Mouse (Mus musculus): ENCODE results near the gene Mdn1. TPM values are rescaled to one million over a fixed set of nuclear protein-coding genes. Genes with fewer than 3 reads are reported as not detected.

Mdn1 gene
- total RNA-seq, 1 experiment: 143 TPM

- no peak for TF ChIP-seq ZC3H11A (IDR thresholded peaks at IDR 0.05; ENCODE audit: borderline replicate concordance, low read depth, low read length)
- no peak for TF ChIP-seq ZNF384 (IDR thresholded peaks at IDR 0.05; ENCODE audit: low read depth, low read length)
- no peak for TF ChIP-seq HCFC1 (IDR thresholded peaks at IDR 0.05; ENCODE audit: borderline replicate concordance, insufficient read depth, low read length)
- no peak for TF ChIP-seq CHD2 (IDR thresholded peaks at IDR 0.05; ENCODE audit: low read depth, low read length)
- no peak for TF ChIP-seq MAFK (IDR thresholded peaks at IDR 0.05; ENCODE audit: insufficient read depth, low read depth, low read length)
- Histone ChIP-seq H3K9ac (ENCODE audit: insufficient read depth, low read depth, low read length, poor library complexity, severe bottlenecking) (no peak overlapping the region), H3K36me3 (ENCODE audit: control insufficient read depth, insufficient read depth, low read length, poor library complexity, severe bottlenecking) (peaks cover 75% of the 10 kb centered on the region), H3K9me3 (ENCODE audit: control insufficient read depth, insufficient read depth, low read depth, low read length) (no peaks in the 10 kb centered on the region), H3K4me3 (ENCODE audit: insufficient read depth in 1 of 2, low read depth in 1 of 2, low read length in 2 of 2, poor library complexity in 1 of 2, severe bottlenecking in 1 of 2) (no peak overlapping the region), H3K27ac (ENCODE audit: insufficient read depth, low read depth, low read length, poor library complexity, severe bottlenecking) (no peak overlapping the region), H3K4me1 (ENCODE audit: control insufficient read depth in 2 of 2, insufficient read depth in 2 of 2, low read length in 2 of 2, poor library complexity in 1 of 2) (no peaks in the 10 kb centered on the region)
- no peak for DNase-seq (ENCODE audit: low read depth, low spot score)
- in situ Hi-C loops (cut with MboI; ENCODE audit: low sequenced_read_pairs in 2 of 2, unreplicated experiment in 2 of 2): no loop called here
Measured at GRCm38 (mm10) chr4:32745394-32745793, 88.5 kb downstream of the Mdn1 start.

- Histone ChIP-seq H3K4me1 (ENCODE audit: control insufficient read depth in 2 of 2, insufficient read depth in 2 of 2, low read length in 2 of 2, poor library complexity in 1 of 2) (no peaks in the 10 kb centered on the region), H3K36me3 (ENCODE audit: control insufficient read depth, insufficient read depth, low read length, poor library complexity, severe bottlenecking) (peaks cover 76% of the 10 kb centered on the region), H3K27ac (ENCODE audit: insufficient read depth, low read depth, low read length, poor library complexity, severe bottlenecking) (no peak overlapping the region), H3K9me3 (ENCODE audit: control insufficient read depth, insufficient read depth, low read depth, low read length) (no peaks in the 10 kb centered on the region), H3K4me3 (ENCODE audit: insufficient read depth in 1 of 2, low read depth in 1 of 2, low read length in 2 of 2, poor library complexity in 1 of 2, severe bottlenecking in 1 of 2) (no peak overlapping the region), H3K9ac (ENCODE audit: insufficient read depth, low read depth, low read length, poor library complexity, severe bottlenecking) (no peak overlapping the region)
- in situ Hi-C loops (cut with MboI; ENCODE audit: low sequenced_read_pairs in 2 of 2, unreplicated experiment in 2 of 2): no loop called here
- TF ChIP-seq HCFC1 (IDR thresholded peaks at IDR 0.05; ENCODE audit: borderline replicate concordance, insufficient read depth, low read length): no peak
- no peak for TF ChIP-seq MAFK (IDR thresholded peaks at IDR 0.05; ENCODE audit: insufficient read depth, low read depth, low read length)
- TF ChIP-seq CHD2 (IDR thresholded peaks at IDR 0.05; ENCODE audit: low read depth, low read length): no peak
- TF ChIP-seq ZC3H11A (IDR thresholded peaks at IDR 0.05; ENCODE audit: borderline replicate concordance, low read depth, low read length): no peak
- no peak for TF ChIP-seq ZNF384 (IDR thresholded peaks at IDR 0.05; ENCODE audit: low read depth, low read length)
- no peak for DNase-seq (ENCODE audit: low read depth, low spot score)
Measured at GRCm38 (mm10) chr4:32748396-32748795, 91.5 kb downstream of the Mdn1 start.

- Histone ChIP-seq H3K9me3 (ENCODE audit: control insufficient read depth, insufficient read depth, low read depth, low read length) (no peaks in the 10 kb centered on the region), H3K4me3 (ENCODE audit: insufficient read depth in 1 of 2, low read depth in 1 of 2, low read length in 2 of 2, poor library complexity in 1 of 2, severe bottlenecking in 1 of 2) (no peak overlapping the region), H3K27ac (ENCODE audit: insufficient read depth, low read depth, low read length, poor library complexity, severe bottlenecking) (no peak overlapping the region), H3K36me3 (ENCODE audit: control insufficient read depth, insufficient read depth, low read length, poor library complexity, severe bottlenecking) (peaks cover 68% of the 10 kb centered on the region), H3K9ac (ENCODE audit: insufficient read depth, low read depth, low read length, poor library complexity, severe bottlenecking) (no peak overlapping the region), H3K4me1 (ENCODE audit: control insufficient read depth in 2 of 2, insufficient read depth in 2 of 2, low read length in 2 of 2, poor library complexity in 1 of 2) (no peaks in the 10 kb centered on the region)
- TF ChIP-seq CHD2 (IDR thresholded peaks at IDR 0.05; ENCODE audit: low read depth, low read length) (no peak), HCFC1 (IDR thresholded peaks at IDR 0.05; ENCODE audit: borderline replicate concordance, insufficient read depth, low read length) (no peak), ZC3H11A (IDR thresholded peaks at IDR 0.05; ENCODE audit: borderline replicate concordance, low read depth, low read length) (no peak), MAFK (IDR thresholded peaks at IDR 0.05; ENCODE audit: insufficient read depth, low read depth, low read length) (no peak), ZNF384 (IDR thresholded peaks at IDR 0.05; ENCODE audit: low read depth, low read length) (no peak)
- DNase-seq (ENCODE audit: low read depth, low spot score): no peak
- in situ Hi-C loops (cut with MboI; ENCODE audit: low sequenced_read_pairs in 2 of 2, unreplicated experiment in 2 of 2): loop anchor here in 1 of 2 experiments (5.0 kb wide), 1 partner anchor 38 kb away; no protein-coding TSS in a partner anchor
Measured at GRCm38 (mm10) chr4:32750711-32751110, 93.8 kb downstream of the Mdn1 start.

GRCm38 (mm10) chr4:32757430-32757829 is 100.5 kb downstream of the Mdn1 start:
- no peak for TF ChIP-seq ZNF384 (IDR thresholded peaks at IDR 0.05; ENCODE audit: low read depth, low read length)
- Histone ChIP-seq H3K9me3 (ENCODE audit: control insufficient read depth, insufficient read depth, low read depth, low read length) (no peaks in the 10 kb centered on the region), H3K4me3 (ENCODE audit: insufficient read depth in 1 of 2, low read depth in 1 of 2, low read length in 2 of 2, poor library complexity in 1 of 2, severe bottlenecking in 1 of 2) (no peak overlapping the region), H3K27ac (ENCODE audit: insufficient read depth, low read depth, low read length, poor library complexity, severe bottlenecking) (no peak overlapping the region), H3K36me3 (ENCODE audit: control insufficient read depth, insufficient read depth, low read length, poor library complexity, severe bottlenecking) (peaks cover 51% of the 10 kb centered on the region), H3K4me1 (ENCODE audit: control insufficient read depth in 2 of 2, insufficient read depth in 2 of 2, low read length in 2 of 2, poor library complexity in 1 of 2) (no peaks in the 10 kb centered on the region), H3K9ac (ENCODE audit: insufficient read depth, low read depth, low read length, poor library complexity, severe bottlenecking) (no peak overlapping the region)
- DNase-seq (ENCODE audit: low read depth, low spot score): no peak
- in situ Hi-C loops (cut with MboI; ENCODE audit: low sequenced_read_pairs in 2 of 2, unreplicated experiment in 2 of 2): no loop called here

GRCm38 (mm10) chr4:32767471-32767870 is 110.6 kb downstream of the Mdn1 start:
- Histone ChIP-seq H3K4me1 (ENCODE audit: control insufficient read depth in 2 of 2, insufficient read depth in 2 of 2, low read length in 2 of 2, poor library complexity in 1 of 2) (no peaks in the 10 kb centered on the region), H3K9ac (ENCODE audit: insufficient read depth, low read depth, low read length, poor library complexity, severe bottlenecking) (no peak overlapping the region), H3K36me3 (ENCODE audit: control insufficient read depth, insufficient read depth, low read length, poor library complexity, severe bottlenecking) (peaks cover 32% of the 10 kb centered on the region), H3K9me3 (ENCODE audit: control insufficient read depth, insufficient read depth, low read depth, low read length) (no peaks in the 10 kb centered on the region), H3K27ac (ENCODE audit: insufficient read depth, low read depth, low read length, poor library complexity, severe bottlenecking) (no peak overlapping the region), H3K4me3 (ENCODE audit: insufficient read depth in 1 of 2, low read depth in 1 of 2, low read length in 2 of 2, poor library complexity in 1 of 2, severe bottlenecking in 1 of 2) (no peak overlapping the region)
- in situ Hi-C loops (cut with MboI; ENCODE audit: low sequenced_read_pairs in 2 of 2, unreplicated experiment in 2 of 2): no loop called here
- TF ChIP-seq MAFK (IDR thresholded peaks at IDR 0.05; ENCODE audit: insufficient read depth, low read depth, low read length): no peak
- DNase-seq (ENCODE audit: low read depth, low spot score): no peak
